Mouse (Mus musculus): ENCODE measurements around the gene Dhx40.
"Not testable (repeated sequence)": the region's sequence is repeated elsewhere in the genome, so short reads cannot be mapped to it uniquely, and the experiment has no call there.

GRCm38 (mm10) chr11:86738308-86738707 is 69.2 kb downstream of the Dhx40 start:
- not testable (repeated sequence) for TF ChIP-seq GATA1 (IDR thresholded peaks at IDR 0.05; ENCODE audit: borderline replicate concordance, low read length); CTCF (IDR thresholded peaks at IDR 0.05; ENCODE audit: low read depth, low read length)

Data from G1E (cell line).